Mouse (Mus musculus) lung, embryonic 14.5 days (tissue): ENCODE data around the gene Gm20683. TPM values are rescaled to one million over a fixed set of nuclear protein-coding genes. Genes with fewer than 3 reads are reported as not detected.

Experiments used
- ATAC-seq: fragments of 200-750 bp; cut with Nextera tagmentation; 2 replicates; pipeline ENCODE4 v1.8.0; 2017; ENCODE audit warnings: mild to moderate bottlenecking, moderate TSS enrichment, moderate library complexity; ENCODE audit not compliant: insufficient read depth
- DNase-seq: peaks from one replicate; pipeline ENCODE4 v3.0.0-alpha.2; 2015
- H3K27ac ChIP-seq: fragments of 300-500 bp; sonication (generic); 2 replicates; pipeline ENCODE4 v1.5.1; 2014; ENCODE audit warnings: low read depth, mild to moderate bottlenecking, moderate library complexity
- H3K27me3 ChIP-seq: fragments of 300-500 bp; sonication (generic); 2 replicates; pipeline ENCODE4 v1.6.1; 2014; ENCODE audit warnings: low read length, control low read depth; ENCODE audit not compliant: insufficient read depth
- H3K36me3 ChIP-seq: fragments of 300-500 bp; sonication (generic); 2 replicates; pipeline ENCODE4 v1.6.1; 2014; ENCODE audit warnings: control low read depth; ENCODE audit not compliant: insufficient read depth
- H3K4me1 ChIP-seq: fragments of 300-500 bp; sonication (generic); 2 replicates; pipeline ENCODE4 v1.6.1; 2014; ENCODE audit warnings: antibody characterized with exemption, control low read depth; ENCODE audit not compliant: insufficient read depth
- H3K4me2 ChIP-seq: fragments of 300-500 bp; sonication (generic); 2 replicates; pipeline ENCODE4 v1.6.1; 2014; ENCODE audit warnings: mild to moderate bottlenecking
- H3K4me3 ChIP-seq: fragments of 300-500 bp; sonication (generic); 2 replicates; pipeline ENCODE4 v1.5.1; 2014; ENCODE audit warnings: low read depth, low read length
- H3K9ac ChIP-seq: fragments of 300-500 bp; sonication (generic); 2 replicates; pipeline ENCODE4 v1.6.1; 2014
- H3K9me3 ChIP-seq: fragments of 300-500 bp; sonication (generic); 2 replicates; pipeline ENCODE4 v1.6.1; 2016; ENCODE audit warnings: low read depth, low read length, control low read depth
- CTCF ChIP-seq: IDR thresholded peaks from 2 replicates; pipeline ENCODE4 v1.5.1; 2016; ENCODE audit warnings: antibody characterized with exemption, low read depth
- WGBS: fragments of 180-500 bp; shearing (Covaris S2); extraction: QIAGEN DNeasy Blood & Tissue Kit; methylation state at CpG from one replicate; pipeline ENCODE4 v1.1.7; 2014; 5-methylcytosine and 5-hydroxymethylcytosine counted together
- polyA plus RNA-seq: library from polyadenylated mRNA; unstranded; fragments of >200 nt; fragmentation: Nextera tagmentation; extraction: Ambion mirVana; gene quantifications from 2 replicates; pipeline ENCODE4 v1.2.1, GENCODE M21; 2014

Gm20683 gene
- polyA plus RNA-seq, 1 experiment from 2014 or later = 1.4 TPM

DNA sequence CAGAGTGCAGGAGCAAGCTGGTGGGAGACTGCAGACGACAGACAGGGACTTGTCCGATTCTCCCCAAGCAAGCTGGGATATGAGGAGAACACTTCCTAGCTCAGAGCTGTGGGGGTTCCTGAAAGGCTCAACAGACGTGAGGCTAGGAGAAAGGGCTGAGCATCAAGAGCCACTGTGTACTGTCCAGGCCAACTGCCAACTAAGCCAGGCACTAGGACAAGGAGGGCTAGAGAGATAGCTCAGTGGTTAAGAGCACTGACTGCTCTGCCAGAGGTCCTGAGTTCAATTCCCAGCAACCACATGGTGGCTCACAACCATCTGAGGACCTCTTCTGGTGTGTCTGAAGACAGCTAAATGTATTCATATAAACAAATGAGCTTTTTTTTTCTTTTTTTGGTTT is 946 bp upstream of the Gm20683 start:
- 75% methylated on average over 3 of the region's 3 CpGs for WGBS
- Histone ChIP-seq H3K36me3 (peaks cover 54% of the 10 kb centered on the region), H3K9ac (no peak overlapping the region)

GRCm38 (mm10) chr17:25840519-25840918 is 1.0 kb downstream of the Gm20683 start:
- TF ChIP-seq CTCF = no peak
- Histone ChIP-seq H3K9me3 (no peaks in the 10 kb centered on the region), H3K9ac (no peak overlapping the region), H3K4me3 (no peak overlapping the region), H3K36me3 (peaks cover 52% of the 10 kb centered on the region), H3K27ac (no peak overlapping the region), H3K4me2 (no peak overlapping the region), H3K27me3 (no peaks in the 10 kb centered on the region), H3K4me1 (peaks cover 24% of the 10 kb centered on the region)
- ATAC-seq = no peak
- 94% methylated on average over 6 of the region's 6 CpGs for WGBS
- no peak for DNase-seq

More for the DNA sequence above, 946 bp upstream of the Gm20683 start:
- Histone ChIP-seq H3K27ac (no peak overlapping the region), H3K4me1 (peaks cover 9% of the 10 kb centered on the region), H3K27me3 (no peaks in the 10 kb centered on the region), H3K9me3 (no peaks in the 10 kb centered on the region), H3K4me3 (no peak overlapping the region), H3K4me2 (no peak overlapping the region)
- ATAC-seq (no peak), DNase-seq (no peak)
- TF ChIP-seq CTCF = no peak

- Histone ChIP-seq H3K4me1 (peaks cover 24% of the 10 kb centered on the region), H3K36me3 (peaks cover 60% of the 10 kb centered on the region), H3K27ac (no peak overlapping the region), H3K9me3 (no peaks in the 10 kb centered on the region), H3K27me3 (no peaks in the 10 kb centered on the region), H3K4me3 (no peak overlapping the region), H3K4me2 (no peak overlapping the region), H3K9ac (no peak overlapping the region)
- no peak for DNase-seq
- ATAC-seq = no peak
- no peak for TF ChIP-seq CTCF
- WGBS = 80% methylated on average over 14 of the region's 14 CpGs
Observed at GRCm38 (mm10) chr17:25839455-25840235, 1.9 kb downstream of the Gm20683 start.

GRCm38 (mm10) chr17:25838904-25839303 is 2.7 kb downstream of the Gm20683 start:
- Histone ChIP-seq H3K9me3 (no peaks in the 10 kb centered on the region), H3K36me3 (peaks cover 63% of the 10 kb centered on the region), H3K9ac (no peak overlapping the region), H3K27me3 (no peaks in the 10 kb centered on the region), H3K4me1 (peaks cover 31% of the 10 kb centered on the region), H3K27ac (no peak overlapping the region), H3K4me3 (no peak overlapping the region), H3K4me2 (no peak overlapping the region)
- ATAC-seq (no peak), DNase-seq (no peak)
- 83% methylated on average over 4 of the region's 4 CpGs for WGBS
- no peak for TF ChIP-seq CTCF

GRCm38 (mm10) chr17:25837533-25837932 is 4.0 kb downstream of the Gm20683 start:
- H3K27ac ChIP-seq = no peak overlapping the region
- peak; percentile 14 for DNase-seq
- H3K4me3 ChIP-seq = no peak overlapping the region
- ATAC-seq = no peak
- peaks cover 26% of the 10 kb centered on the region for H3K4me1 ChIP-seq
- H3K9ac ChIP-seq = no peak overlapping the region
- no peak for TF ChIP-seq CTCF
- peaks cover 59% of the 10 kb centered on the region for H3K36me3 ChIP-seq
- 51% methylated on average over 3 of the region's 3 CpGs for WGBS
- H3K27me3 ChIP-seq = no peaks in the 10 kb centered on the region
- peak overlapping the region; percentile 74 for H3K4me2 ChIP-seq
- no peaks in the 10 kb centered on the region for H3K9me3 ChIP-seq

GRCm38 (mm10) chr17:25837076-25837410 is 4.5 kb downstream of the Gm20683 start, which contains the start of gene Rhbdl1:
Gene Rhbdl1, minus strand, starts transcription at chr17:25837295.
- 2% methylated on average over 29 of the region's 29 CpGs for WGBS
- no peaks in the 10 kb centered on the region for H3K27me3 ChIP-seq
- DNase-seq (peak; percentile 83), ATAC-seq (peak; percentile 13; the same call in 1 of the 2 replicates)
- H3K4me1 ChIP-seq = peaks cover 26% of the 10 kb centered on the region
- H3K4me2 ChIP-seq = peak within 1 kb of the TSS; percentile 74
- peak within 1 kb of the TSS; percentile 53 for H3K9ac ChIP-seq
- no peaks in the 10 kb centered on the region for H3K9me3 ChIP-seq
- H3K36me3 ChIP-seq = peaks cover 55% of the 10 kb centered on the region
- H3K4me3 ChIP-seq = peak within 1 kb of the TSS; percentile 34
- TF ChIP-seq CTCF = no peak
- H3K27ac ChIP-seq = peak within 1 kb of the TSS; percentile 30; the same call in 1 of the 2 replicates

GRCm38 (mm10) chr17:25836397-25837075 is 5.0 kb downstream of the Gm20683 start:
- Histone ChIP-seq H3K4me3 (peak overlapping the region; percentile 34), H3K9me3 (no peaks in the 10 kb centered on the region), H3K27me3 (no peaks in the 10 kb centered on the region), H3K4me2 (peak overlapping the region; percentile 74), H3K36me3 (peaks cover 55% of the 10 kb centered on the region), H3K27ac (peak overlapping the region; percentile 30; the same call in 1 of the 2 replicates), H3K4me1 (peaks cover 31% of the 10 kb centered on the region), H3K9ac (peak overlapping the region; percentile 53)
- WGBS = 19% methylated on average over 23 of the region's 23 CpGs
- ATAC-seq = no peak
- DNase-seq = no peak
- TF ChIP-seq CTCF = no peak
